Mouse (Mus musculus) macrophage (primary cell): ENCODE data around the gene Eng. TPM values are rescaled to one million over a fixed set of nuclear protein-coding genes. Genes with fewer than 3 reads are reported as not detected.

Experiments
- H3K27ac ChIP-seq: fragments of 350-480 bp; formaldehyde crosslinking; 2 replicates; pipeline ENCODE4 v1.9.0; 2021
- H3K36me3 ChIP-seq: fragments of 350-480 bp; formaldehyde crosslinking; 2 replicates; pipeline ENCODE4 v1.9.0; 2021; ENCODE audit errors: inconsistent target
- H3K4me3 ChIP-seq: fragments of 350-480 bp; formaldehyde crosslinking; 2 replicates; pipeline ENCODE4 v1.9.0; 2021; ENCODE audit errors: inconsistent target
- H3K79me2 ChIP-seq: fragments of 350-480 bp; formaldehyde crosslinking; 2 replicates; pipeline ENCODE4 v1.9.0; 2021; ENCODE audit errors: inconsistent target
- WGBS: methylation state at CpG from one replicate; pipeline ENCODE4 v1.1.7; 2026; ENCODE audit warnings: inconsistent platforms; ENCODE audit not compliant: missing documents; 5-methylcytosine and 5-hydroxymethylcytosine counted together
- polyA plus RNA-seq: library from polyadenylated mRNA; stranded (reverse); fragments of 250-400 nt; gene quantifications from 3 replicates; pipeline ENCODE4 v1.2.4, GENCODE M21; 2018; ENCODE audit warnings: inconsistent platforms

The Eng gene
- polyA plus RNA-seq, 1 experiment from 2014 or later: 26.4 TPM

GRCm38 (mm10) chr2:32608778-32609435 is 37.5 kb upstream of the Eng start:
- H3K27ac ChIP-seq: peak overlapping the region; percentile 88
- H3K36me3 ChIP-seq: peaks cover 3% of the 10 kb centered on the region; the same call in 1 of the 2 replicates
- peak overlapping the region; percentile 64 for H3K4me3 ChIP-seq
- WGBS: 57% methylated on average over 18 of the region's 18 CpGs
- peaks cover 18% of the 10 kb centered on the region; the same call in 1 of the 2 replicates for H3K79me2 ChIP-seq

GRCm38 (mm10) chr2:32610610-32611229 is 35.7 kb upstream of the Eng start:
- Histone ChIP-seq H3K79me2 (peaks cover 18% of the 10 kb centered on the region; the same call in 1 of the 2 replicates), H3K36me3 (peaks cover 17% of the 10 kb centered on the region; the same call in 1 of the 2 replicates), H3K4me3 (no peak overlapping the region), H3K27ac (no peak overlapping the region)
- 32% methylated on average over 22 of the region's 23 CpGs for WGBS

GRCm38 (mm10) chr2:32612274-32612673 is 34.1 kb upstream of the Eng start:
- Histone ChIP-seq H3K4me3 (no peak overlapping the region), H3K36me3 (peaks cover 30% of the 10 kb centered on the region)

GRCm38 (mm10) chr2:32617109-32617508 is 29.3 kb upstream of the Eng start:
- WGBS: 86% methylated on average over 1 of the region's 1 CpGs
- Histone ChIP-seq H3K27ac (no peak overlapping the region), H3K36me3 (peaks cover 58% of the 10 kb centered on the region), H3K79me2 (no peaks in the 10 kb centered on the region; the same call in 1 of the 2 replicates), H3K4me3 (no peak overlapping the region)

More at GRCm38 (mm10) chr2:32612274-32612673, 34.1 kb upstream of the Eng start:
- 94% methylated on average over 26 of the region's 26 CpGs for WGBS
- Histone ChIP-seq H3K27ac (no peak overlapping the region), H3K79me2 (peaks cover 18% of the 10 kb centered on the region; the same call in 1 of the 2 replicates)

GRCm38 (mm10) chr2:32617601-32618000 is 28.8 kb upstream of the Eng start:
- H3K36me3 ChIP-seq: peaks cover 58% of the 10 kb centered on the region

GRCm38 (mm10) chr2:32618051-32618450 is 28.3 kb upstream of the Eng start:
- peaks cover 55% of the 10 kb centered on the region for H3K36me3 ChIP-seq
- no peak overlapping the region for H3K27ac ChIP-seq
- H3K79me2 ChIP-seq: no peaks in the 10 kb centered on the region
- H3K4me3 ChIP-seq: no peak overlapping the region
- 95% methylated on average over 9 of the region's 9 CpGs for WGBS

More at GRCm38 (mm10) chr2:32617601-32618000, 28.8 kb upstream of the Eng start:
- WGBS: 100% methylated on average over 2 of the region's 4 CpGs
- Histone ChIP-seq H3K79me2 (no peaks in the 10 kb centered on the region), H3K4me3 (no peak overlapping the region), H3K27ac (no peak overlapping the region)

GRCm38 (mm10) chr2:32620682-32621516 is 25.5 kb upstream of the Eng start:
- Histone ChIP-seq H3K27ac (no peak overlapping the region), H3K4me3 (no peak overlapping the region), H3K36me3 (peaks cover 41% of the 10 kb centered on the region), H3K79me2 (no peaks in the 10 kb centered on the region)
- 81% methylated on average over 4 of the region's 4 CpGs for WGBS

GRCm38 (mm10) chr2:32621517-32621859 is 24.9 kb upstream of the Eng start, which contains the start of gene Ak1:
Gene Ak1, plus strand, starts transcription at chr2:32621758.
- Histone ChIP-seq H3K4me3 (no peak within 1 kb of the TSS), H3K27ac (no peak within 1 kb of the TSS), H3K36me3 (peaks cover 36% of the 10 kb centered on the region), H3K79me2 (no peaks in the 10 kb centered on the region)
- WGBS: 68% methylated on average over 7 of the region's 7 CpGs

GRCm38 (mm10) chr2:32624111-32624748 is 22.2 kb upstream of the Eng start:
- WGBS: 87% methylated on average over 5 of the region's 5 CpGs
- H3K27ac ChIP-seq: no peak overlapping the region
- H3K79me2 ChIP-seq: no peaks in the 10 kb centered on the region
- no peak overlapping the region for H3K4me3 ChIP-seq
- H3K36me3 ChIP-seq: peaks cover 8% of the 10 kb centered on the region; the same call in 1 of the 2 replicates

- H3K4me3 ChIP-seq: peak overlapping the region; percentile 3; the same call in 1 of the 2 replicates
- H3K79me2 ChIP-seq: no peaks in the 10 kb centered on the region
- 18% methylated on average over 13 of the region's 13 CpGs for WGBS
- H3K36me3 ChIP-seq: no peaks in the 10 kb centered on the region
- no peak overlapping the region for H3K27ac ChIP-seq
These were observed 21.1 kb upstream of the Eng start for GRCm38 (mm10) chr2:32625212-32625872.

- WGBS: 59% methylated on average over 5 of the region's 5 CpGs
- no peak overlapping the region; the same call in 1 of the 2 replicates for H3K4me3 ChIP-seq
These were observed 20.3 kb upstream of the Eng start for GRCm38 (mm10) chr2:32625873-32626694.

GRCm38 (mm10) chr2:32627266-32628043 is 18.9 kb upstream of the Eng start:
- Histone ChIP-seq H3K4me3 (no peak overlapping the region), H3K27ac (no peak overlapping the region), H3K79me2 (no peaks in the 10 kb centered on the region), H3K36me3 (no peaks in the 10 kb centered on the region)
- WGBS: 90% methylated on average over 19 of the region's 20 CpGs

More at GRCm38 (mm10) chr2:32625873-32626694, 20.3 kb upstream of the Eng start:
- H3K36me3 ChIP-seq: no peaks in the 10 kb centered on the region
- no peaks in the 10 kb centered on the region for H3K79me2 ChIP-seq
- no peak overlapping the region for H3K27ac ChIP-seq
